Mouse (Mus musculus) C2C12 (cell line): ENCODE measurements around the gene Anp32e.
"Not testable (repeated sequence)": the region's sequence is repeated elsewhere in the genome, so short reads cannot be mapped to it uniquely, and the experiment has no call there.

ENCODE experiments used
- CEBPB ChIP-seq: IDR thresholded peaks from one replicate; pipeline ENCODE4 v1.6.1; 2011; ENCODE audit warnings: low read depth, mild to moderate bottlenecking, control low read depth, moderate library complexity
- CTCF ChIP-seq: IDR thresholded peaks from one replicate; pipeline ENCODE4 v1.5.1; 2011; ENCODE audit not compliant: control insufficient read depth, insufficient read depth, insufficient read length
- MAX ChIP-seq: IDR thresholded peaks from one replicate; pipeline ENCODE4 v1.6.1; 2011; ENCODE audit warnings: mild to moderate bottlenecking, control low read depth
- MYOD1 ChIP-seq: IDR thresholded peaks from one replicate; pipeline ENCODE4 v1.6.1; 2011; ENCODE audit warnings: low read depth; ENCODE audit not compliant: control insufficient read depth, insufficient read length
- MYOG ChIP-seq: IDR thresholded peaks from one replicate; pipeline ENCODE4 v1.6.1; 2011; ENCODE audit not compliant: control insufficient read depth, insufficient read length; ENCODE audit errors: extremely low read depth
- USF1 ChIP-seq: IDR thresholded peaks from one replicate; pipeline ENCODE4 v1.6.1; 2011; ENCODE audit warnings: low read depth, mild to moderate bottlenecking, control low read depth, moderate library complexity

- TF ChIP-seq CTCF, USF1, MYOD1, MAX, MYOG, CEBPB: not testable (repeated sequence)
Measured at GRCm38 (mm10) chr3:95954648-95955173, 25.7 kb downstream of the Anp32e start.
